Mouse (Mus musculus) central nervous system, embryonic 11.5 days (tissue): Measurements from ENCODE around the gene Xcr1. TPM values are rescaled to one million over a fixed set of nuclear protein-coding genes. Genes with fewer than 3 reads are reported as not detected.

Source experiments
- polyA plus RNA-seq: library from polyadenylated mRNA; depleted of rRNA; stranded (reverse); fragments of >200 nt; gene quantifications from 2 replicates; pipeline ENCODE4 v1.2.3, GENCODE M21; 2012; rRNA removed

The Xcr1 gene
- polyA plus RNA-seq: not detected in 2 replicates

DNA sequence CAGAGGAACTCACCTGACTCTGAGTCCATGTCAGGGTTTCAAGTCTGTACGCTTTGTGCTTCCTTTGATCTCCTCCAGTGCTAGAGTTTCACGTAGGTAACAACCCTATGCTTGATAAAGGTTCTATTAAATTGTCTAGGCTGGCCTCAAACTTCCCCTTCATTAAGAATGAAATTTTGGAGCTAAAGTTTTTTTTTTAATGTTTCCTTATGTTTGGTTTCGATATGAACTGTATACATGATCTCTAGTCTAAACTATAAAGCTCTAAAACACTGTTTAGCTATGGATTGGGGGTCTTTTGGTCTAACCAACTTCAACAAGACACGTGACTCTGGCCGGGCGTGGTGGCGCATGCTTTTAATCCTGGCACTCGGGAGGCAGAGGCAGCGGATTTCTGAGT is at the start of gene Xcr1:
Xcr1 (minus strand) TSS at position 101 of the 400 bp plus-strand sequence.

DNA sequence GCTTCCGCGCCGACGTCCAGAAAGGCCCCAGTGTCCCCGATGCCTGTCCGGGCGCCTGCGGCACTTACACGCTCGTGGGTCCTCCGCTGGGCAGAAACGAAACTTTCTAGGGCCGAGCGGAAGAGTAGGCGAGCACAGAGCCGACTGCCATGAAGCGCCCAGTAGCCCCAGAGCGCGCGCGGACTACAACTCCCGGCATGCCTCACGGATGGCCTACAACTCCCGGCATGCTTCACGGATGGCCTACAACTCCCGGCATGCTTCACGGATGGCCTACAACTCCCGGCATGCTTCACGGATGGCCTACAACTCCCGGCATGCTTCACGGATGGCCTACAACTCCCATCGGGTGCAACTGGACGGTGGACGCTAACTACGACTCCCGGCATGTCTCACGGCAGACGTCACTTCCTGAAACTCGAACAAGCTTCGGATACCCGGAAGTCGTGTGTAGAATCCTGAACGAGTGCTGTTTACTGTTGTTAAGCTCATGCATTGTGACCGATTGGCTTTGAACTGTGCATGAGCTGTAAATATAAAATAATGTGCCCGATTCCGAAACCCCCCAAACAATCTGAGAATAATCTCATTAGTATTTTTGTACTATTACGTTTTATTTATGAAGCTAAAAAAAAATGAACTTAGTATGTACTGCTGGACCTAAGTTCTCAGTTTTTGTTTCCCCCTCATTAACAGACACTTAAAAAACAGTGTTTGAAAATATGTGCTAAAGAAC is 9.9 kb downstream of the Xcr1 start, which contains the start of gene Fyco1:
Fyco1 (minus strand) TSS at position 187 of the 736 bp plus-strand sequence.

DNA sequence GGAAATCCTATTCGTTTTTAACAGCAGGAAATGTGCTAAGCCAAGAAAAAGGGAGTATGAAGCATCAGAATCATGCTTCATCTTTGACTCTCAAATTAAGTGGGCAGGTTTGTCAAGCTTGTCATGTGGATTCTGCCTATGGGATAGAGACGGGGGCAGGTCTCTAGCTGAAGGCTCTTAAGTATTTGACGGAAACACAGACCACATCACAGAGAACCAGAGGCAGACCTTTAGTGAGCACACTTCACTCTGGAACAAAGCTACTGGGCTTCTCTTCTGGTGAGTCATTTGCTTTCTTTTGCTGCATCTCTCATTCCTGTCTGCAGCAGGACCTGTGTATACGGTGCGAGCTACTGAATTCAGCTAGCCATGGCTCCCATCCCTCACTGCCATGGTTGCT is 55.6 kb downstream of the Xcr1 start, which contains the start of gene Cxcr6:
Cxcr6 (plus strand) TSS at position 209 of the 400 bp plus-strand sequence.

Other genes starting within 250 kb of the Xcr1 start
- 0.07 and 0.14 TPM in 2 replicates for gene Slc6a20b, start 229.5 kb downstream of the Xcr1 start, polyA plus RNA-seq
- gene Ccr9, start 183.6 kb downstream of the Xcr1 start, polyA plus RNA-seq: 0.08 and 0.09 TPM in 2 replicates
- 1.00 and 1.3 TPM in 2 replicates for gene Slc6a20a, start 183.1 kb downstream of the Xcr1 start, polyA plus RNA-seq
- 29.7 and 30.6 TPM in 2 replicates for gene Lztfl1, start 144.3 kb downstream of the Xcr1 start, polyA plus RNA-seq
- gene Cxcr6, start 55.6 kb downstream of the Xcr1 start, polyA plus RNA-seq: not detected in 2 replicates
- 4.8 and 7.8 TPM in 2 replicates for gene Fyco1, start 10.1 kb downstream of the Xcr1 start, polyA plus RNA-seq
- 0.72 and 1.0 TPM in 2 replicates for gene Ccr1, start 106.7 kb upstream of the Xcr1 start, polyA plus RNA-seq
- gene Ccr1l1, start 116.4 kb upstream of the Xcr1 start, polyA plus RNA-seq: not detected in 2 replicates
- gene Ccr3, start 159.9 kb upstream of the Xcr1 start, polyA plus RNA-seq: 0.01 TPM in 1 of 2 replicates, not detected in the other
- gene Ccr2, start 239.9 kb upstream of the Xcr1 start, polyA plus RNA-seq: 0.16 and 0.48 TPM in 2 replicates